Mouse (Mus musculus): Measurements from ENCODE around the gene Gm17455. TPM values are rescaled to one million over a fixed set of nuclear protein-coding genes. Genes with fewer than 3 reads are reported as not detected.

The Gm17455 gene
- 0.31 and 0.52 TPM in 2 replicates for polyA plus RNA-seq (2015; fragmentation: Nextera tagmentation; extraction: Ambion mirVana)

GRCm38 (mm10) chr10:60399449-60399848 lies at the start of gene Gm17455:
Gene Gm17455 (plus strand): TSS chr10:60399726.
- no peak for DNase-seq (ENCODE audit: low spot score)

GRCm38 (mm10) chr10:60350077-60350804 lies 49.3 kb upstream of the Gm17455 start:
- no peak for DNase-seq (ENCODE audit: low spot score)

GRCm38 (mm10) chr10:60350805-60351167 lies 48.7 kb upstream of the Gm17455 start:
- DNase-seq (ENCODE audit: low spot score) = peak; percentile 63

- no peak for DNase-seq (ENCODE audit: low spot score)
These were observed 48.3 kb upstream of the Gm17455 start for GRCm38 (mm10) chr10:60351248-60351647.

- peak; percentile 44 for DNase-seq (ENCODE audit: low spot score)
These were observed 47.6 kb upstream of the Gm17455 start for GRCm38 (mm10) chr10:60351761-60352455.

- no peak for DNase-seq (ENCODE audit: low spot score)
These were observed 46.1 kb upstream of the Gm17455 start for GRCm38 (mm10) chr10:60353241-60354002.

GRCm38 (mm10) chr10:60354003-60354325 lies 45.6 kb upstream of the Gm17455 start:
- no peak for DNase-seq (ENCODE audit: low spot score)

- no peak for DNase-seq (ENCODE audit: low spot score)
These were observed 44.4 kb upstream of the Gm17455 start for GRCm38 (mm10) chr10:60354881-60355677.

- no peak for DNase-seq (ENCODE audit: low spot score)
These were observed 42.1 kb upstream of the Gm17455 start for GRCm38 (mm10) chr10:60357441-60357840.

- no peak for DNase-seq (ENCODE audit: low spot score)
These were observed 41.6 kb upstream of the Gm17455 start for GRCm38 (mm10) chr10:60357901-60358300.

GRCm38 (mm10) chr10:60358776-60359175 lies 40.8 kb upstream of the Gm17455 start:
- no peak for DNase-seq (ENCODE audit: low spot score)

GRCm38 (mm10) chr10:60361615-60362309 lies 37.8 kb upstream of the Gm17455 start:
- DNase-seq (ENCODE audit: low spot score) = no peak

GRCm38 (mm10) chr10:60362310-60362628 lies 37.3 kb upstream of the Gm17455 start:
- no peak for DNase-seq (ENCODE audit: low spot score)

- no peak for DNase-seq (ENCODE audit: low spot score)
These were observed 36.1 kb upstream of the Gm17455 start for GRCm38 (mm10) chr10:60363426-60363825.

- DNase-seq (ENCODE audit: low spot score) = no peak
These were observed 32.4 kb upstream of the Gm17455 start for GRCm38 (mm10) chr10:60367145-60367544.

- no peak for DNase-seq (ENCODE audit: low spot score)
These were observed 31.6 kb upstream of the Gm17455 start for GRCm38 (mm10) chr10:60367904-60368303.

- DNase-seq (ENCODE audit: low spot score) = no peak
These were observed 30.1 kb upstream of the Gm17455 start for GRCm38 (mm10) chr10:60369405-60369804.

GRCm38 (mm10) chr10:60370098-60370497 lies 29.4 kb upstream of the Gm17455 start:
- DNase-seq (ENCODE audit: low spot score) = no peak

GRCm38 (mm10) chr10:60370601-60371061 lies 28.9 kb upstream of the Gm17455 start:
- peak; percentile 83 for DNase-seq (ENCODE audit: low spot score)

- DNase-seq (ENCODE audit: low spot score) = peak; percentile 65
These were observed 27.7 kb upstream of the Gm17455 start for GRCm38 (mm10) chr10:60371596-60372386.
